Mouse (Mus musculus) liver, embryonic 16.5 days (tissue): ENCODE data around the gene Yjefn3. TPM values are rescaled to one million over a fixed set of nuclear protein-coding genes. Genes with fewer than 3 reads are reported as not detected.

Experiments used
- ATAC-seq: fragments of 200-750 bp; cut with Nextera tagmentation; 2 replicates; pipeline ENCODE4 v1.8.0; 2017; ENCODE audit warnings: low read depth, mild to moderate bottlenecking, moderate number of reproducible peaks, moderate library complexity
- H3K27ac ChIP-seq: fragments of 300-500 bp; sonication (generic); 2 replicates; pipeline ENCODE4 v1.5.1; 2014; ENCODE audit warnings: mild to moderate bottlenecking, low read length
- H3K27me3 ChIP-seq: fragments of 300-500 bp; sonication (generic); 2 replicates; pipeline ENCODE4 v1.6.1; 2014; ENCODE audit warnings: low read depth, low read length, mixed read lengths; ENCODE audit not compliant: control insufficient read depth, insufficient read depth
- H3K36me3 ChIP-seq: fragments of 300-500 bp; sonication (generic); 2 replicates; pipeline ENCODE4 v1.6.1; 2014; ENCODE audit warnings: mild to moderate bottlenecking; ENCODE audit not compliant: control insufficient read depth, insufficient read depth
- H3K4me1 ChIP-seq: fragments of 300-500 bp; sonication (generic); 2 replicates; pipeline ENCODE4 v1.6.1; 2014; ENCODE audit warnings: low read depth, low read length, mixed read lengths; ENCODE audit not compliant: control insufficient read depth
- H3K4me2 ChIP-seq: fragments of 300-500 bp; sonication (generic); 2 replicates; pipeline ENCODE4 v1.6.1; 2014; ENCODE audit warnings: low read depth, low read length, mixed read lengths
- H3K4me3 ChIP-seq: fragments of 300-500 bp; sonication (generic); 2 replicates; pipeline ENCODE4 v1.5.1; 2014; ENCODE audit warnings: low read depth, mild to moderate bottlenecking, low read length
- H3K9ac ChIP-seq: fragments of 300-500 bp; sonication (generic); 2 replicates; pipeline ENCODE4 v1.6.1; 2014; ENCODE audit warnings: low read depth, low read length
- H3K9me3 ChIP-seq: fragments of 300-500 bp; sonication (generic); replicated peaks from 2 replicates; pipeline ENCODE4 v1.6.1; 2016; ENCODE audit warnings: low read length; ENCODE audit not compliant: control insufficient read depth
- whole genome bisulfite sequencing: fragments of 180-500 bp; shearing (Covaris S2); extraction: QIAGEN DNeasy Blood & Tissue Kit; methylation state at CpG from one replicate; pipeline ENCODE4 v1.1.7; 2014; ENCODE audit not compliant: insufficient replicate concordance; 5-methylcytosine and 5-hydroxymethylcytosine counted together
- polyA plus RNA-seq: library from polyadenylated mRNA; unstranded; fragments of >200 nt; fragmentation: Nextera tagmentation; extraction: Ambion mirVana; gene quantifications from 2 replicates; pipeline ENCODE4 v1.2.1, GENCODE M21; 2015

The Yjefn3 gene
- polyA plus RNA-seq, 1 experiment from 2014 or later, result 0.77 TPM

- H3K27ac ChIP-seq, result no peak overlapping the region
- H3K9me3 ChIP-seq, result no peaks in the 10 kb centered on the region
- H3K4me1 ChIP-seq, result peaks cover 29% of the 10 kb centered on the region
- no peak overlapping the region for H3K4me2 ChIP-seq
- peaks cover 3% of the 10 kb centered on the region; the same call in 1 of the 2 replicates for H3K36me3 ChIP-seq
- H3K27me3 ChIP-seq, result no peaks in the 10 kb centered on the region
- no peak overlapping the region for H3K4me3 ChIP-seq
- WGBS, result 88% methylated on average over 3 of the region's 3 CpGs
- no peak for ATAC-seq
- H3K9ac ChIP-seq, result no peak overlapping the region
Observed at GRCm38 (mm10) chr8:69935431-69935830, 32.9 kb upstream of the Yjefn3 start.

GRCm38 (mm10) chr8:69934582-69934981 is 32.1 kb upstream of the Yjefn3 start:
- H3K27me3 ChIP-seq, result no peaks in the 10 kb centered on the region
- H3K4me1 ChIP-seq, result peaks cover 21% of the 10 kb centered on the region
- H3K36me3 ChIP-seq, result peaks cover 3% of the 10 kb centered on the region; the same call in 1 of the 2 replicates
- H3K27ac ChIP-seq, result no peak overlapping the region
- H3K4me3 ChIP-seq, result no peak overlapping the region
- ATAC-seq, result no peak
- no peaks in the 10 kb centered on the region for H3K9me3 ChIP-seq
- WGBS, result 78% methylated on average over 5 of the region's 5 CpGs
- H3K9ac ChIP-seq, result no peak overlapping the region
- H3K4me2 ChIP-seq, result no peak overlapping the region

GRCm38 (mm10) chr8:69933811-69934210 is 31.3 kb upstream of the Yjefn3 start:
- Histone ChIP-seq H3K4me2 (no peak overlapping the region), H3K27ac (no peak overlapping the region), H3K36me3 (peaks cover 3% of the 10 kb centered on the region; the same call in 1 of the 2 replicates), H3K27me3 (no peaks in the 10 kb centered on the region), H3K9me3 (no peaks in the 10 kb centered on the region), H3K4me1 (peaks cover 17% of the 10 kb centered on the region), H3K4me3 (no peak overlapping the region), H3K9ac (no peak overlapping the region)
- ATAC-seq, result no peak
- WGBS, result 29% methylated on average over 2 of the region's 2 CpGs

GRCm38 (mm10) chr8:69926901-69927300 is 24.4 kb upstream of the Yjefn3 start:
- H3K4me3 ChIP-seq, result no peak overlapping the region
- H3K27me3 ChIP-seq, result no peaks in the 10 kb centered on the region
- H3K9me3 ChIP-seq, result no peaks in the 10 kb centered on the region
- peaks cover 29% of the 10 kb centered on the region for H3K4me1 ChIP-seq
- no peak for ATAC-seq
- no peak overlapping the region for H3K27ac ChIP-seq
- H3K36me3 ChIP-seq, result no peaks in the 10 kb centered on the region
- H3K4me2 ChIP-seq, result no peak overlapping the region
- no peak overlapping the region for H3K9ac ChIP-seq

- ATAC-seq, result 0 out of 2 replicates have a peak, but pooled peaks have one; percentile 26
- 15% methylated on average over 1 of the region's 1 CpGs for WGBS
Observed at GRCm38 (mm10) chr8:69923986-69924385, 21.5 kb upstream of the Yjefn3 start.

GRCm38 (mm10) chr8:69921141-69921540 is 18.6 kb upstream of the Yjefn3 start:
- no peak for ATAC-seq
- Histone ChIP-seq H3K4me2 (peak overlapping the region; percentile 49; the same call in 1 of the 2 replicates), H3K4me3 (no peak overlapping the region), H3K4me1 (peaks cover 64% of the 10 kb centered on the region), H3K9ac (no peak overlapping the region; the same call in 1 of the 2 replicates), H3K36me3 (peaks cover 9% of the 10 kb centered on the region), H3K9me3 (no peaks in the 10 kb centered on the region), H3K27me3 (no peaks in the 10 kb centered on the region), H3K27ac (peak overlapping the region; percentile 78; the same call in 1 of the 2 replicates)
- 82% methylated on average over 2 of the region's 2 CpGs for WGBS

More at GRCm38 (mm10) chr8:69923986-69924385, 21.5 kb upstream of the Yjefn3 start:
- Histone ChIP-seq H3K27me3 (no peaks in the 10 kb centered on the region), H3K9me3 (no peaks in the 10 kb centered on the region), H3K9ac (no peak overlapping the region), H3K27ac (peak overlapping the region; percentile 8), H3K4me2 (peak overlapping the region; percentile 4; the same call in 1 of the 2 replicates), H3K4me3 (no peak overlapping the region), H3K36me3 (no peaks in the 10 kb centered on the region), H3K4me1 (peaks cover 58% of the 10 kb centered on the region)

GRCm38 (mm10) chr8:69919876-69920662 is 17.6 kb upstream of the Yjefn3 start:
- 26% methylated on average over 11 of the region's 11 CpGs for WGBS
- Histone ChIP-seq H3K27me3 (no peaks in the 10 kb centered on the region), H3K9me3 (no peaks in the 10 kb centered on the region), H3K36me3 (peaks cover 14% of the 10 kb centered on the region), H3K9ac (peak overlapping the region; percentile 37), H3K4me1 (peaks cover 63% of the 10 kb centered on the region), H3K4me2 (peak overlapping the region; percentile 49), H3K27ac (peak overlapping the region; percentile 78), H3K4me3 (peak overlapping the region; percentile 21)
- peak; percentile 80 for ATAC-seq

GRCm38 (mm10) chr8:69919010-69919409 is 16.5 kb upstream of the Yjefn3 start:
- H3K9me3 ChIP-seq, result no peaks in the 10 kb centered on the region
- H3K27ac ChIP-seq, result no peak overlapping the region
- ATAC-seq, result peak; percentile 28; the same call in 1 of the 2 replicates
- H3K27me3 ChIP-seq, result no peaks in the 10 kb centered on the region
- no peak overlapping the region for H3K4me3 ChIP-seq
- WGBS, result 50% methylated on average over 1 of the region's 1 CpGs
- no peak overlapping the region for H3K4me2 ChIP-seq
- H3K36me3 ChIP-seq, result peaks cover 23% of the 10 kb centered on the region
- H3K4me1 ChIP-seq, result peaks cover 53% of the 10 kb centered on the region
- H3K9ac ChIP-seq, result no peak overlapping the region

GRCm38 (mm10) chr8:69918506-69918905 is 16.0 kb upstream of the Yjefn3 start:
- Histone ChIP-seq H3K4me2 (no peak overlapping the region), H3K4me3 (no peak overlapping the region), H3K36me3 (peaks cover 28% of the 10 kb centered on the region), H3K27me3 (no peaks in the 10 kb centered on the region), H3K4me1 (peaks cover 48% of the 10 kb centered on the region), H3K9ac (no peak overlapping the region), H3K9me3 (no peaks in the 10 kb centered on the region), H3K27ac (no peak overlapping the region)
- ATAC-seq, result no peak
